Mouse (Mus musculus): ENCODE measurements around the gene Eva1b.
"Not testable (repeated sequence)": the region's sequence is repeated elsewhere in the genome, so short reads cannot be mapped to it uniquely, and the experiment has no call there.

Gene Eva1b

DNA sequence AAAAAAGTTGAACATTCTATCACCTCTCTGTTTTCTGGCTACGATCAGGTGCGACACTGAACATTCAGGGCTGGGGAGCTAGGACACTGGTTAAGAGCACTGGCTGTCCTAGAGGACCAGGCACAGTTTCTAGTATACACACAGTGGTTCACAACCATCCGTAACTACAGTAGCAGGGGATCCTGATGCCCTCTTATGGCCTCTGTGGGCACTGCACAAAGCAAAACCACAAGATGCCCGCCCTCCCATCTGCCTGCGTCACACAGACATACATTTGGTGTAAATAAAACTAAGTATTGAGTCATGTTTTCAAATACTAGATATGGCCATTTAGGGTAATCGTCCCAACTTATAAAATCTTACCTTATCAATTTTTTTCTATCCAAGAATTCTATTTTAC, 10.0 kb downstream of the Eva1b start:
- DNase-seq: no peak

DNA sequence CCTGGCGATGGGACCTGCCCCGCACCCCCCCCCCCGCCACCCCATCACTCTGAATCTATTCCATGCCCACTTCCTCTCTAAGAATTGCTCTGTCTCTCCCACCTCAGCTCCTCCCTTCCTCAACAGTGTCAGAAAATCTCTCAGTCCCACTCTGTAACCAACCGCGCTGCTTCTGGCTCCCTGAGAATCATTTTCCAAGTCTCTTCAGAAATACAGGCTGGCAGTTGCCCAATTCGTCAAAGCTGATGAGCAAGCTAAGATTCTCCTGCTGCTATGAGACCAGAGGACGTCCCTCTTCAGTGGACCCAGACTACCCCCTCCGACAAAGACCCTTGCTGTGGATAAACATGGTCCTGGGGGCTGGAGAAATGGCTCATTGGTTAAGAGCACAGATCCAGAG, 11.9 kb downstream of the Eva1b start:
- no peak for DNase-seq

- no peak for DNase-seq
Measured at GRCm38 (mm10) chr4:126160981-126161380, 13.4 kb downstream of the Eva1b start.

- no peak for DNase-seq
Measured at GRCm38 (mm10) chr4:126161456-126161855, 13.9 kb downstream of the Eva1b start.

GRCm38 (mm10) chr4:126161986-126162385, 14.4 kb downstream of the Eva1b start:
- no peak for DNase-seq

DNA sequence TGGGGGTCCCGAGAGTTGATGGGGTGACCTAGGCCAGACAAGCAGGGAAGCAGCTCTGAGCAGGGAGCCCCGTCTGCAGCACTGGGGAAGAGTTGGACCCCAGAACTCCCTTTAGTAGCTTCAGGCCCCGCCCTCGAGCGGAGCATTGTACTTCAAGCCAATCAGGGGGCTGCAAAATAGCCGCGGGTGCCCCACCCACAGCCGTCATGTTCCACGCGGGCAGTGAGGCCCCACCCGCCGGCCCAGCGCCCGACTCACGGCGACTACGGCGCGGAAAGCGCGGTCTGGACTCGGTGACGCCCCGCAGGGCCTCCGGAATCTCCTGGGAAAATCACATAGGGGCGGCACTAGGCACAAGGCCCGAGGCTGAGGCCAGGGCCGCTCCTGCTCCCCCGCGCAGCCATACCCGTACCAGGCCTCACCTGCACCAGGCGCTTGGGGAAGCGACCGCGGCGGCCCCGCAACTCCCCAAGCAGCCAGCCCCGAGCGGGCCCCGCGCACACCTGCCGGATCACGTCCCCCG, 15.1 kb downstream of the Eva1b start:
- peak; percentile 90 for DNase-seq

- no peak for DNase-seq
Measured at GRCm38 (mm10) chr4:126163067-126163659, 15.6 kb downstream of the Eva1b start, which contains the start of gene Sh3d21. Gene Sh3d21, minus strand, starts transcription at chr4:126163491.

DNA sequence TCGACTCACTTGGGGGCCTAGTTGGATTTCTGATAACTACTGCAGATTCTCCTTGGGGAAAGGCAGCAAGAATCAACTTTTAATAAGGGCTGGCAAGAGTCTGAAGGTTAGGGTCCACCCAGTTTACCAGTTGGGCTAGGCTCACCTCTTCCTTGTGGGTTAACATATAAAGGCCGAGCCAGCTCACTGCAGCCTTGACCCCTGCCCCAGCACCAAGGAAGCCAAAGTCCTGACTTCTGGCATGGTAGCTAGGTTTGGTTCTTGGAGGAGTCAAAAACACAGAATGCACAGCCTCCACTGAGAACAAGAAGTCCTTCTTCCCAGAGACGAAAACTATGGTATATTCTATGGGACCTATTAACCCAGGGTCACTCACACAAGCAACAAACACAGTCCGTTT, 16.1 kb downstream of the Eva1b start:
- no peak for DNase-seq

DNA sequence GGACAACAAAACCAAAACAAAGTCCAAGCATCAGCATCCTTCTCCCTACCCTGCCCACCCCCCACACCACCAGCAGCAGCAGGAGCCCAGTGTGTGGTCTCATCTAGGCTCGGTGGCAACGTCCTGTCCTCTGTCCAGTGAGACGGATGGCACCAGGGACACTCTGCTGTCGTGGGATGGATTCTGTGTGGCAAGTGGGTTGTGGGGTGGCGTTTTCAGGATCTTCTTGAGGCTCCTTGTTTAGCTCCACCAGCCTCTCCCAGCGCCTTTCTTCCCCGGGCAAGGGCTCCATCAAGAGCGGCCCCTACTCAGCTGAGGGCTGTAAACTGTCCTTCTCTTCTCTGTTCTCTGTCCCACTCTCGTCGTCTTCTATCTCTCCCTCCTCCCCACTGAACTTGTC, 17.5 kb downstream of the Eva1b start:
- not testable (repeated sequence) for DNase-seq

- DNase-seq: no peak
Measured at GRCm38 (mm10) chr4:126166084-126166483, 18.5 kb downstream of the Eva1b start.

DNA sequence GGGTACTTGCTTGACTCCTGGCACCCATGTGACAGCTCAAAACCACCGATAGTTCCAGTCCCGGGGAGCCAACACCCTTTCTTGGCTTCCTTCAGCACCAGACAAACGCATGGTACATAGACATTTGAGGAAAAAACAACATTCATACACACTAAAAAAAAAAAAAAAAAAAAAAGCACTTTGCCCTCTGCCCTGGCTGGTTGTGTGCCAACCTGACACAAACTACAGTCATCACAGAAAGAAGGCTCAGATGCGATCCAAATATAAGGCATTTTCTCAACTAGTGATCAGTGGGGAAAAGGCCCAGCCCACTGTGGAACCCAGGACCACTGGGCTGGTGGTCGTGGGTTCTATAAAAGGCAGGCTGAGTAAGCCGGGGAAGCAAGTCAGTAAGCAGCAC, 21.3 kb downstream of the Eva1b start:
- DNase-seq: no peak

GRCm38 (mm10) chr4:126170737-126171136, 23.2 kb downstream of the Eva1b start:
- DNase-seq: not testable (repeated sequence)

DNA sequence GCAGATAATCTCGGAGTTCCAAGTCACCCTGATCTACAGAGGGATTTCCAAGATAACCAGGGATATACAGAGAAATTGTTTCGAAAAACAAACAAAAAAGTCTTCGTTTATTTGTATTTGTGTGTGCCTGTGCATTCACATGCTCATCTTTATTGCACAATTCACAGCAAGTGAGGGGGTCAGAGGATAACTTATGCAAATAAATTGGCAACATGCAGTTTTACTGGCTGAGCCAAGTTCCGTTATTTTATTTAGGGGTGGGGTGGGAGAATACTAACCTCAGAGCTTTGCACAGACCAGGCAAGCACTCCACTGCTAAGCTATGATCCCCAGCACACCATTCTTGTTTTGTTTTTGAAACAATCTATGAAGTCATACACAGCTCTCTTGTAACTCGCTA, 26.3 kb downstream of the Eva1b start:
- no peak for DNase-seq

DNA sequence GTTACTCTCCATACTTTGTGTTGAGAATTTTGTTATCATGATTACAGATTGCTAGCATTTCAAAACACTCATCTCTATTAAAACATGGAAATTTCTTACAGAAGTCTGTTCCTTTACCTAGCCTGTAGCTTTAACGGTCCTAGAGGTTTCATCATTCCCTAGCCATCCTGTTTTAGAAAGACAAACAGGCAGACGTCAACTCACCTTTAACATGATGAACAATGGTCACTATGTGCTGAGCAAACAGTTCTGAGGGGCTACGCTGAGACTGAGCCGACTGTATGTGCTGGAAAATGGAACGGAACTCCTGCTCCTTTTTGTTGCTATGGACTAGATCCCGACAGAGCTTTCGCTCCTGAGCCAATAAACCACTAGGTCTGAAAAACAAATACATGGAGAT, 28.4 kb downstream of the Eva1b start:
- not testable (repeated sequence) for DNase-seq

GRCm38 (mm10) chr4:126181170-126181957, 33.8 kb downstream of the Eva1b start:
- peak; percentile 64 for DNase-seq

DNA sequence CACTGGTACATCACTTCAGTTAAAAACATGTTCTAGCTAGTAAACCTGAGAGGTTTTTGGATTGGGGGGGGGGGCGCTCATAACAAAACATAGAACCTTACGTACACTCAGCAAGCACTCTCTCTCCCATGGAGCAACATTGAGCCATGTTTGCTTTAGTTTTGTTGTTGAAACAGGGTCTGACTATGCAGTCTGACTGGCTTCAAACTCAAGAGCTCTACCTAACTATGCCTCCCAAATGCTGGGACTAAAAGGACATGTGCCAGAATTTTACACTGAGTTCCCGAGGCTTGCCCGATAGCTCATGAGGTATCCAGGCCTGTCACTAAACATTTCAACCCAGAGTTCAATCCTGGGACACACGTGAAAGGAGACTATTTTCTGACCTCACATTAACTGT, 35.5 kb downstream of the Eva1b start:
- DNase-seq: no peak

- no peak for DNase-seq
Measured at GRCm38 (mm10) chr4:126187096-126187495, 39.6 kb downstream of the Eva1b start.

- DNase-seq: no peak
Measured at GRCm38 (mm10) chr4:126190636-126191035, 43.1 kb downstream of the Eva1b start.

DNA sequence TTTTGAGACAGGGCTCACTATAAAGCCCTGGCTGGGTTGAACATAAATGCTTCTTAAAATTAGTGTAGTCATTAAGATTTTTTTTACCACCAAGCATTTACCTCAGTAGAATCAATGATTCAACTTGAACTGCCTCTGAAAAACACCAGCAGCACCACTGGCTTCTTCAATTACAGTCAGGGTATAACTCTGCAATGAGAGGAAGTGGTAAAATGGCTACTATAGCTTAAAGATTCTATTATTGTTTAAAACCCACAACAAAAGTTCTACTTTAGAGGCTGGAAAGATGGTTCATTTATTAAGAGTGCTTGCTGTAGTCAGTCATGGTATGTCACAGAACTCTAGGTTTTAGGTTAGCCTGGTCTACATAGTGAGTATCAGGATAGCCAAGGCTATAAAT, 46.7 kb downstream of the Eva1b start:
- no peak for DNase-seq

- no peak for DNase-seq
Measured at GRCm38 (mm10) chr4:126194916-126195315, 47.4 kb downstream of the Eva1b start.

DNA sequence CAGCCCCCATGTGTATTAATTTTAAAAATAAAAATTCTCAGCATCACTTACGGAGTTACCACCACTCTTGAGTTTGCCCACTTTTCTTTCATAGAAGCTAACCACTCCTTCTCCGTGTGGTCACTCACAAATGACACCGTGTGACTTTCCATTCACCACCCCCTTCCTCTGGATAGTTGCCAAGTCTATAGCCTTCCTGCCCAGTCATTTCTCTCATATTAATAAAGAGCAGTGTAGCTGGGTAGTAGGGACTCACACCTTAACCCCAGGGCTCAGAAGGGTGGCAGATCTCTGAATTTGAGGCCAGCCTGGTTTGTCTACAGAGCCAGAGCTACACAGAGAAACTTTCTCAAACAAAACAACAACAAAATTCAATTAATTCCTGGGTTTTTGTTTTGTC, 49.9 kb downstream of the Eva1b start:
- DNase-seq: no peak

All from embryo, embryonic 11 days (tissue).